Mouse (Mus musculus) embryonic fibroblast, embryonic 13.5 days (primary cell): ENCODE measurements around the gene Cd200r4.

ENCODE experiments used
- CTCF ChIP-seq: IDR thresholded peaks from 2 replicates; pipeline ENCODE4 v1.5.1; 2011; ENCODE audit warnings: mild to moderate bottlenecking, control low read depth, low read length, moderate library complexity, borderline replicate concordance; ENCODE audit not compliant: insufficient read depth
- POLR2A ChIP-seq: IDR thresholded peaks from 2 replicates; pipeline ENCODE4 v1.6.1; 2011; ENCODE audit warnings: low read depth, mild to moderate bottlenecking, control low read depth, low read length, moderate library complexity

GRCm38 (mm10) chr16:44820545-44820944 is 9.0 kb downstream of the Cd200r4 start:
- TF ChIP-seq CTCF (no peak), POLR2A (no peak)
